In genomic region chr17:73055197-73055596, GRCm38 (mm10) we compare ENCODE assay signal across 21 mouse cellular contexts. TPM values are rescaled to one million over a fixed set of nuclear protein-coding genes. Genes with fewer than 3 reads are reported as not detected.
DNase-seq lines count a peak whose midpoint lies in the region; ATAC-seq lines count a peak whose summit lies in the region.
"Had no signal": no experiment of that assay in that cellular context is flagged by ENCODE, and none has a peak within 500 bp of the region (broad histone marks: within the 10 kb centered on the region; RNA-seq: fewer than 3 reads in every experiment).

No protein-coding gene starts in this region.

- H3K4me2 ChIP-seq in heart, embryonic 15.5 days: no peak overlapping the region
- no peak overlapping the region for H3K4me2 ChIP-seq in lung, embryonic 15.5 days
- H3K4me2 ChIP-seq: embryonic facial prominence, embryonic 15.5 days; intestine, embryonic 15.5 days; limb, embryonic 15.5 days had no signal

- ATAC-seq in heart, embryonic 15.5 days (replicated peaks; ENCODE audit: insufficient number of reproducible peaks, insufficient read depth, low FRiP score, low read depth): no peak
- no peak for ATAC-seq in lung, embryonic 15.5 days (ENCODE audit: borderline replicate concordance, extremely low read depth, low FRiP score, low TSS enrichment)
- ATAC-seq in common myeloid progenitor, adult 5-6 weeks (replicated peaks; ENCODE audit: low read depth, poor library complexity, severe bottlenecking): 0 out of 2 replicates have a peak, but pooled peaks have one; percentile 47
- peak; percentile 70 for ATAC-seq in monocyte, adult 5-6 weeks (replicated peaks; ENCODE audit: insufficient number of reproducible peaks, low FRiP score, low TSS enrichment, poor library complexity, severe bottlenecking)
- ATAC-seq: forebrain, embryonic 14.5 days; hindbrain, embryonic 16.5 days; intestine, embryonic 15.5 days; midbrain, embryonic 16.5 days had no signal

- no peaks in the 10 kb centered on the region for H3K36me3 ChIP-seq in heart, embryonic 15.5 days
- no peaks in the 10 kb centered on the region for H3K36me3 ChIP-seq in lung, embryonic 15.5 days
- H3K36me3 ChIP-seq: embryonic facial prominence, embryonic 15.5 days; hindbrain, embryonic 10.5 days; intestine, embryonic 15.5 days; limb, embryonic 15.5 days; midbrain, embryonic 10.5 days had no signal

- 66% methylated on average over 3 of the region's 3 CpGs for WGBS in heart, embryonic 15.5 days
- WGBS in lung, embryonic 15.5 days: 64% methylated on average over 3 of the region's 3 CpGs

- H3K9ac ChIP-seq in heart, embryonic 15.5 days: no peak overlapping the region
- H3K9ac ChIP-seq in lung, embryonic 15.5 days: no peak overlapping the region
- H3K9ac ChIP-seq: embryonic facial prominence, embryonic 15.5 days; intestine, embryonic 15.5 days; limb, embryonic 15.5 days; liver, embryonic 14.5 days had no signal

- H3K4me3 ChIP-seq in heart, embryonic 15.5 days: no peak overlapping the region
- no peak overlapping the region for H3K4me3 ChIP-seq in lung, embryonic 15.5 days
- H3K4me3 ChIP-seq: embryonic facial prominence, embryonic 15.5 days; hindbrain, embryonic 10.5 days; intestine, embryonic 15.5 days; left cerebral cortex, adult 2 months; limb, embryonic 15.5 days; midbrain, embryonic 10.5 days had no signal

- H3K27me3 ChIP-seq in heart, embryonic 15.5 days: no peaks in the 10 kb centered on the region
- H3K27me3 ChIP-seq in lung, embryonic 15.5 days: no peaks in the 10 kb centered on the region
- H3K27me3 ChIP-seq: embryonic facial prominence, embryonic 15.5 days; intestine, embryonic 15.5 days; limb, embryonic 15.5 days had no signal

- 0 out of 2 replicates have a peak overlapping the region, but pooled peaks have one; percentile 28 for H3K27ac ChIP-seq in heart, embryonic 15.5 days
- H3K27ac ChIP-seq in lung, embryonic 15.5 days: peak overlapping the region; percentile 64; the same call in 1 of the 2 replicates
- H3K27ac ChIP-seq: embryonic facial prominence, embryonic 15.5 days; hindbrain, embryonic 10.5 days; left cerebral cortex, adult 2 months; limb, embryonic 15.5 days; liver, embryonic 14.5 days; midbrain, embryonic 10.5 days had no signal

- H3K9me3 ChIP-seq in heart, embryonic 15.5 days (replicated peaks): no peaks in the 10 kb centered on the region
- no peaks in the 10 kb centered on the region for H3K9me3 ChIP-seq in lung, embryonic 15.5 days
- H3K9me3 ChIP-seq: embryonic facial prominence, embryonic 15.5 days; hindbrain, embryonic 10.5 days; intestine, embryonic 15.5 days; limb, embryonic 15.5 days; midbrain, embryonic 10.5 days had no signal

- DNase-seq in heart, adult 18-20 months: no peak
- DNase-seq in lung, adult 18-20 months: no peak
- DNase-seq in adrenal gland, adult 18-20 months (ENCODE audit: low spot score in 2 of 2): no peak
- DNase-seq: adrenal gland, postnatal 36 days; cerebellum, adult 9-10 months; left cerebral cortex, postnatal 4 days; lung, postnatal 14 days had no signal

- H3K4me1 ChIP-seq in heart, embryonic 15.5 days (replicated peaks): peaks cover 13% of the 10 kb centered on the region
- peaks cover 29% of the 10 kb centered on the region for H3K4me1 ChIP-seq in lung, embryonic 15.5 days

RNA-seq across cellular contexts. Expression of gene Lclat1, which starts 52.6 kb away (rescaled TPM):
- 35.9 and 36.3 TPM in 2 replicates for polyA plus RNA-seq in heart, embryonic 15.5 days (2015; fragmentation: Nextera tagmentation; extraction: Ambion mirVana)
- total RNA-seq in heart, adult 18-20 months (2021): 10 to 100 TPM; 97.3 to 97.5 TPM
- polyA plus RNA-seq in lung, embryonic 15.5 days (2015; fragmentation: Nextera tagmentation; extraction: Ambion mirVana): 12.4 and 13.4 TPM in 2 replicates
- 5.7 and 11.1 TPM in 2 replicates for total RNA-seq in common myeloid progenitor, adult 5-6 weeks (2017)
- 6.3 to 7.8 TPM (median 7.7 TPM) in 3 replicates for total RNA-seq in monocyte, adult 5-6 weeks (2017)
- 10 to 100 TPM; 31.1 to 44.3 TPM for total RNA-seq in adrenal gland, adult 18-20 months (2021)

Comparison
In these comparisons a context has a peak if more than half of its experiments do, and no peak if none do; other contexts are left out.
1. ATAC-seq: peak in common myeloid progenitor, adult 5-6 weeks (single experiment) and monocyte, adult 5-6 weeks (single experiment); none in heart, embryonic 15.5 days (single experiment) and lung, embryonic 15.5 days (single experiment).